Mouse (Mus musculus): ENCODE data around the gene Atf2. TPM values are rescaled to one million over a fixed set of nuclear protein-coding genes. Genes with fewer than 3 reads are reported as not detected.

Gene Atf2
- polyA plus RNA-seq, 1 experiment, result 22.0 TPM

GRCm38 (mm10) chr2:73885997-73886396 is 6.4 kb downstream of the Atf2 start:
- Histone ChIP-seq H3K27ac (ENCODE audit: insufficient read depth, low read depth, low read length) (no peak overlapping the region), H3K27me3 (replicated peaks; ENCODE audit: control insufficient read depth, insufficient read depth, low read length) (no peaks in the 10 kb centered on the region), H3K36me3 (ENCODE audit: control insufficient read depth, insufficient read depth, low read length) (no peaks in the 10 kb centered on the region), H3K4me3 (ENCODE audit: insufficient read depth, low read depth, low read length) (no peak overlapping the region), H3K4me1 (ENCODE audit: control insufficient read depth, insufficient read depth, low read length) (no peaks in the 10 kb centered on the region; the same call in 1 of the 2 replicates)
- no peak for DNase-seq
- 77% methylated on average over 2 of the region's 2 CpGs for WGBS
- TF ChIP-seq CTCF (conservative IDR thresholded peaks at IDR 0.05; ENCODE audit: insufficient read depth, insufficient read length, low read depth, low read length), result no peak
- TF ChIP-seq POLR2A (IDR thresholded peaks at IDR 0.05; ENCODE audit: low read depth, low read length), result no peak

GRCm38 (mm10) chr2:73877891-73878290 is 14.5 kb downstream of the Atf2 start:
- Histone ChIP-seq H3K27me3 (replicated peaks; ENCODE audit: control insufficient read depth, insufficient read depth, low read length) (no peaks in the 10 kb centered on the region), H3K4me1 (ENCODE audit: control insufficient read depth, insufficient read depth, low read length) (no peaks in the 10 kb centered on the region), H3K4me3 (ENCODE audit: insufficient read depth, low read depth, low read length) (no peak overlapping the region), H3K27ac (ENCODE audit: insufficient read depth, low read depth, low read length) (no peak overlapping the region), H3K36me3 (ENCODE audit: control insufficient read depth, insufficient read depth, low read length) (no peaks in the 10 kb centered on the region; the same call in 1 of the 2 replicates)
- TF ChIP-seq CTCF (conservative IDR thresholded peaks at IDR 0.05; ENCODE audit: insufficient read depth, insufficient read length, low read depth, low read length) (no peak), POLR2A (IDR thresholded peaks at IDR 0.05; ENCODE audit: low read depth, low read length) (no peak)
- 69% methylated on average over 2 of the region's 2 CpGs for WGBS
- DNase-seq, result no peak

GRCm38 (mm10) chr2:73867764-73868487 is 24.5 kb downstream of the Atf2 start:
- Histone ChIP-seq H3K4me3 (ENCODE audit: insufficient read depth, low read depth, low read length) (no peak overlapping the region), H3K27me3 (replicated peaks; ENCODE audit: control insufficient read depth, insufficient read depth, low read length) (no peaks in the 10 kb centered on the region), H3K36me3 (ENCODE audit: control insufficient read depth, insufficient read depth, low read length) (no peaks in the 10 kb centered on the region), H3K4me1 (ENCODE audit: control insufficient read depth, insufficient read depth, low read length) (no peaks in the 10 kb centered on the region), H3K27ac (ENCODE audit: insufficient read depth, low read depth, low read length) (no peak overlapping the region)
- 86% methylated on average over 16 of the region's 16 CpGs for WGBS
- TF ChIP-seq CTCF (conservative IDR thresholded peaks at IDR 0.05; ENCODE audit: insufficient read depth, insufficient read length, low read depth, low read length), result peak; percentile 55
- TF ChIP-seq POLR2A (IDR thresholded peaks at IDR 0.05; ENCODE audit: low read depth, low read length), result no peak
- DNase-seq, result peak; percentile 56

- Histone ChIP-seq H3K4me1 (ENCODE audit: control insufficient read depth, insufficient read depth, low read length) (no peaks in the 10 kb centered on the region), H3K27me3 (replicated peaks; ENCODE audit: control insufficient read depth, insufficient read depth, low read length) (no peaks in the 10 kb centered on the region), H3K27ac (ENCODE audit: insufficient read depth, low read depth, low read length) (no peak overlapping the region), H3K36me3 (ENCODE audit: control insufficient read depth, insufficient read depth, low read length) (no peaks in the 10 kb centered on the region), H3K4me3 (ENCODE audit: insufficient read depth, low read depth, low read length) (no peak overlapping the region)
- TF ChIP-seq POLR2A (IDR thresholded peaks at IDR 0.05; ENCODE audit: low read depth, low read length) (no peak), CTCF (conservative IDR thresholded peaks at IDR 0.05; ENCODE audit: insufficient read depth, insufficient read length, low read depth, low read length) (no peak)
- no peak for DNase-seq
- 80% methylated on average over 4 of the region's 4 CpGs for WGBS
These were observed 32.3 kb downstream of the Atf2 start for GRCm38 (mm10) chr2:73860046-73860624.

GRCm38 (mm10) chr2:73857352-73857751 is 35.1 kb downstream of the Atf2 start:
- H3K27me3 ChIP-seq (replicated peaks; ENCODE audit: control insufficient read depth, insufficient read depth, low read length), result no peaks in the 10 kb centered on the region

GRCm38 (mm10) chr2:73856246-73856645 is 36.2 kb downstream of the Atf2 start:
- Histone ChIP-seq H3K27me3 (replicated peaks; ENCODE audit: control insufficient read depth, insufficient read depth, low read length) (no peaks in the 10 kb centered on the region), H3K27ac (ENCODE audit: insufficient read depth, low read depth, low read length) (no peak overlapping the region), H3K36me3 (ENCODE audit: control insufficient read depth, insufficient read depth, low read length) (no peaks in the 10 kb centered on the region), H3K4me1 (ENCODE audit: control insufficient read depth, insufficient read depth, low read length) (no peaks in the 10 kb centered on the region), H3K4me3 (ENCODE audit: insufficient read depth, low read depth, low read length) (no peak overlapping the region)
- TF ChIP-seq POLR2A (IDR thresholded peaks at IDR 0.05; ENCODE audit: low read depth, low read length) (no peak), CTCF (conservative IDR thresholded peaks at IDR 0.05; ENCODE audit: insufficient read depth, insufficient read length, low read depth, low read length) (no peak)
- 84% methylated on average over 1 of the region's 1 CpGs for WGBS
- DNase-seq, result no peak

More at GRCm38 (mm10) chr2:73857352-73857751, 35.1 kb downstream of the Atf2 start:
- no peak overlapping the region for H3K4me3 ChIP-seq (ENCODE audit: insufficient read depth, low read depth, low read length)
- TF ChIP-seq CTCF (conservative IDR thresholded peaks at IDR 0.05; ENCODE audit: insufficient read depth, insufficient read length, low read depth, low read length), result no peak
- no peak for TF ChIP-seq POLR2A (IDR thresholded peaks at IDR 0.05; ENCODE audit: low read depth, low read length)
- no peaks in the 10 kb centered on the region for H3K36me3 ChIP-seq (ENCODE audit: control insufficient read depth, insufficient read depth, low read length)
- no peak for DNase-seq
- no peak overlapping the region for H3K27ac ChIP-seq (ENCODE audit: insufficient read depth, low read depth, low read length)
- no peaks in the 10 kb centered on the region for H3K4me1 ChIP-seq (ENCODE audit: control insufficient read depth, insufficient read depth, low read length)

- H3K36me3 ChIP-seq (ENCODE audit: control insufficient read depth, insufficient read depth, low read length), result no peaks in the 10 kb centered on the region; the same call in 1 of the 2 replicates
- no peaks in the 10 kb centered on the region for H3K27me3 ChIP-seq (replicated peaks; ENCODE audit: control insufficient read depth, insufficient read depth, low read length)
- no peak overlapping the region for H3K4me3 ChIP-seq (ENCODE audit: insufficient read depth, low read depth, low read length)
- H3K27ac ChIP-seq (ENCODE audit: insufficient read depth, low read depth, low read length), result no peak overlapping the region
- WGBS, result 91% methylated on average over 2 of the region's 2 CpGs
- H3K4me1 ChIP-seq (ENCODE audit: control insufficient read depth, insufficient read depth, low read length), result no peaks in the 10 kb centered on the region
- DNase-seq, result no peak
- TF ChIP-seq POLR2A (IDR thresholded peaks at IDR 0.05; ENCODE audit: low read depth, low read length) (no peak), CTCF (conservative IDR thresholded peaks at IDR 0.05; ENCODE audit: insufficient read depth, insufficient read length, low read depth, low read length) (no peak)
These were observed 57.9 kb downstream of the Atf2 start for GRCm38 (mm10) chr2:73834406-73835015.

All from kidney, adult 2 months (tissue).